Mouse (Mus musculus) common myeloid progenitor, adult 5-6 weeks (primary cell): ENCODE results near the gene Mysm1. TPM values are rescaled to one million over a fixed set of nuclear protein-coding genes. Genes with fewer than 3 reads are reported as not detected.

ENCODE experiments used
- ATAC-seq: replicated peaks from 2 replicates; pipeline ENCODE4 v1.8.0; 2016; ENCODE audit warnings: low read depth, mild to moderate bottlenecking, moderate TSS enrichment, inconsistent platforms; ENCODE audit not compliant: poor library complexity, severe bottlenecking
- total RNA-seq: library from RNA; stranded (forward); fragments of 200-1000, 187-1606 nt; gene quantifications from 2 replicates; pipeline ENCODE4 v1.2.3, GENCODE M21; 2017

The Mysm1 gene
- 50.8 and 53.1 TPM in 2 replicates for total RNA-seq

DNA sequence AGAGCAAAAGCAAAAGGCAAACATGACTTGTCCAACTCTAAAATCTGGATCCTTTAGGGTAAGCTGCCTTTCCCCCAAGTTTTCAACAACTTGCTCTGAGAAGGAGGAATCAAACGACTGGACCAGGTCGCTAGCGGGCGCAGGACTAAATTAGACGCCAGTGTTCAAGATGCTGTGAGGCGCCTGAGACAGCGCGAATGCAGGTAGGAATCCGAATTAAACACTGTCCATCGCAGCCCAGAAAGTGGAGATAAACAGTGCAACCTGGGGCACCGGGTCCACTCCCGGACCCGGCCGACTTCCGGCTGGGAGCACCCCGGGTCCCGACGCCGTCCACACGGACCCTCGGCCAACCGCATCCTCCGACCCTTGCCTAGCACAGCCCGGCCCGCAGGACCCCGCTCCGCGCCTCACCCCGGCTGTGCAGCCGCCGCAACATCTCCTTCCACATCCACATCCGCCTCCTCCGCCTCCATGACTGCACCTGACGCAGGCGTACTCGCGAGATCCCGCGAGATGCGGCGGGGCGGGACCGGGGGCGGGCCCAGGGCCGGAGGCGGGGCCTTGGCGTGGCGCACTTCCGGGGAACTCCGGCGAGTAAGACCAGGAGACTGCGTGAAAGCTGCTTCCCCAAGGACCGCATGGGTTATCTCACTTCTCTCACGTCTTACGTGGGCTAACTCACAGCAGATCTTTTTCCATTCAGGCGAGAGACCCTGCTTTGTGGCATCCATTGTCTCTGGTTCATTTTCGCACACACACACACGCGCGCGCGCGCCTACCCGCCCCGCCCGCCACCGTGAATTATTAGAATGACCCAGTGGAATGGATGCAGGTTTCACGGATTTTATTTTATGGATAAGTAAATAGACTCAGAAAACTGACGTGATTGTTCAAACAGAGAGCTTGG is at the start of gene Mysm1:
Mysm1 (minus strand) TSS at position 511 of the 910 bp plus-strand sequence.
- peak; percentile 96 for ATAC-seq

DNA sequence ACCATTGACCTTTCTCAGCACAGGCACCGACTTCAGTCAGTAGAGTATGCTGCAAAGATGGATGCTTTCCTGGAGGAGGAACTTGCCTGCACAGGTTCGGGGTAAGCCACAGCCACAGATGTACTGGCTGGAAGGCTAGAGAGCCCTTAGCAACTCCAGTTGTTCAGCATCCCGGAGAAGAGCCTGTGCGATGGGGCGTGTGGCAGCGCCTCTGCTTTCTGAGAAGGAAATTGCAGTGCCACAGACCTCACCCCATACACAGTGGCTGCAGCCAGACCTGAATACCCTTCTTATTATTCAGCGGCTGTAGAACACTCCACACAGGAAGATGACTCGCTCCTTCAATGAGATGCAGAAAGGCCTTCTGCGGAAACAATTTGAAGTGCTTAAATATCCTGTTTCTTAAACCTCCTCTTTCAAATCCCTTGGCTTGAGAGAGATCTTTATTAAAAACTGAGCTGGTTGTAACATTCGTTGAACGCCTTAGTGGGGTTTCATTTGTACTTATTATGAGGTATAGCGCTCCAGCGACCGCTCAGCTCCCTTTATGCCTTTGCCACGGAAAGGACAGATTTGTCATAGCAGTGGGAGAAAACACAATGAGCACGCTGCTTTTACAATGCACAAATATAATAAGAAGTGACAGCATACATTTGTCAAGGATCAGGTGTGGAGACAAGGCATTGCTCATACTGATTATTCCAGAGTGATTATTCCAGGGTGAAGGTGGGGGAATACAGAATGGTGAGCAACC is 47.1 kb upstream of the Mysm1 start:
- peak; percentile 39 for ATAC-seq

DNA sequence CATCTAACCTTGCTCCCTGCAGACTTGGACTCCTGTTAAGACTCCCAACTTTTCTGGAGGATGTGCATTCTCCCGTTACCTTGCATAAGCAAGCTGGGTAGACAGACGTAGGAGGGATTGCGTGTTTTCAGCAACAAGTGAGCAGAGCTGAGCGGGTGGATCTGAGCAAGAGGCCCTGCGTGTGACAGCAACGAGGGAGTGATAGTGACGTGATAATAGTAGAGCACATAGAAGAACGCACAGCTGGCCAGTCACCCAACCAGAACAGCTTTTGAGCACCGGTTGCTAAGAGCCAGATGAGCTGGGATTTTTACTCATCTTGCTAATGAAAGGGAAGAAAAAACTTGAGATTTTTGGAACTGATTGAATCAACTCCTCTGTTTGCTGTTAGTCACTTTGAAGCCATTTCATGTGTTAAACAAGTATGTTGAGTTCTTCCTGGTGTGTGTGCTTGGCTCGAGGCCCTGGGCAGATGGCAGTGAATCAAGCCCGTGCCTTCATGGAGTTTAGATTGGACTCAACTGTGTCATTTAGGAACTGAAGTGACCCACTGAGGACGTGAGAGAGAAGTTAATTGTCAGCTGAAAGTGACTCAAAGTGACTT is 44.6 kb upstream of the Mysm1 start:
- no peak for ATAC-seq

DNA sequence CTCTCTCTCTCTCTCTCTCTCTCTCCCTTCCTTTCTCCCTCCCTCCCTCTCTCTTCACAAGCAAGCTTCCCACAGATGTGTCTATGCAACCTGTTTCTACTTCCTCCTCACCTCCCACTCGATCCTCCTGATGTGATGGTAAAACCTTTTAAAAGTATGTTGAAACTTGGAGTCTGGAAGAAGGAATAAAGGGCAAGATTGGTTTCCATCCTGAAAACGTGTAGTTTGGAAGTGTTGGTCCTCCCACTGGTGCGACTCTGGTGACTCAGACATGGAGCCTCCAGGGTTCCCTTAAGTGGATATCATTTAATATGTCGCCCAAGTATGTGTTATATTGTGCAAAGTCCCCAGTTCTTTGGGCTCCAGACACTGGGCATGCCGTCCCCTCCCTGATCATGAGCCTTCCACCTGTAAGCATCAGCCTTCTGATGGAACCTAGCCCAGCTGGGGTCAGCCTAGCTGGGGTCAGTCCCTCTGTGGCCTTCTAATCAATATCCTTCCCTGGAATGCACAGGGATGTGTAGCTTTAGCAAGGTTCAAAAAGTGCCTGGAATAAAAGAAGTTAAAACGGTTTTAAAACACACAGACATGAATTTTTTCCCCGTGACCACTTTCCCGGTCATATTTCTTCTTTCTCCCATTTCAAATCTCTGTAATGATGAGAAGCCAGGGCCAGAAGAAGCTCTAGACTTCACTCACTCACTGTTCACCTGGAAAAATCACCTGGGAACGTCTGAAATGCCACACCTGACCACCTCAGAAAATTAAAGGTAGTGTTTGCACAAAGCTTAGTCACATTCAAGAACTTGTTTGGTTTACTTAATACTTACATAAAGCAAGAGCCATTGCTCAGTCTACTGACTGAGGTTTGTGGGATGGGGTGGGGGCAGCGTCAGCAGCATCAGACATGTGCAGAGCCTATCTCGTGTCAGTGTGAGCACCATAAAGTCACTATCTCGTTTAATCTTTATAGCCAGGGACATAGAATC is 43.0 kb upstream of the Mysm1 start:
- ATAC-seq: no peak

DNA sequence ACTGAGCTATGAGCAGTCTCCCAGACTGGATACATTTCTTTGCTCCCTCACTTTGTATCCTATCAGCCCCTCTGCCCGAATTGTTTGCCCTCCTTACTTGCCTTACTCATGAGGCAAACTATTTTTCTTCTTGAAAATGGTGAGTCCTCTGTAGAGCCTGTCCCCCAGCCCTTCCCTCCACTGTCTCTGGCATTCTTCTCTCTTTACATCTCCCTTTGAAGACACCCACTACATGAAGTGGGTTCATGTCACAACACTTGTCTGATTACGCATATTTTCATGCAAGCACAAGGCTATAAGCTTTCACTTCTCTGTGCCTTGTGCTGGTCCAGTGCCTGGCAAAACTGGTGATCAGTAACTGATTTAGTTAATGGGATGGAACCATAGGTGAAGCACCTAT is 41.3 kb upstream of the Mysm1 start:
- ATAC-seq: no peak

DNA sequence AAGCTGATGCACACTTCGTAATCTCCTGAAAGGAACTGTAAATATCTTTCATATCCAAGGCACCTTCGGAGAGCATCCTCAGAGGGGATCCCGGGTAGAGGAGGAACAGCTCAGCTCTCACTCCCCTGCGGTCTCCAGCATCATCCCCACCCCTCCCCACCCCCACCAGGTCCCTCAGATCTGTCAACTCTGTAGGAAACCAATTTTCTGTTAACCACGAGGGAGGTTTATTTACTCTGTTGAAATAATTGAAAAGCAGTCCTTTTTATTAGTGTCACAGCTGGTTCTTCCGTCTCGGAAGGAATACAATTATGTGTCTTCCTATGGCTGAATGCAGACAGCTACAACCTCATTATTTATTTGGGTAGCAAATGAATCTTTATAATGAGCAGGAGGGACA is 39.3 kb upstream of the Mysm1 start:
- no peak for ATAC-seq

DNA sequence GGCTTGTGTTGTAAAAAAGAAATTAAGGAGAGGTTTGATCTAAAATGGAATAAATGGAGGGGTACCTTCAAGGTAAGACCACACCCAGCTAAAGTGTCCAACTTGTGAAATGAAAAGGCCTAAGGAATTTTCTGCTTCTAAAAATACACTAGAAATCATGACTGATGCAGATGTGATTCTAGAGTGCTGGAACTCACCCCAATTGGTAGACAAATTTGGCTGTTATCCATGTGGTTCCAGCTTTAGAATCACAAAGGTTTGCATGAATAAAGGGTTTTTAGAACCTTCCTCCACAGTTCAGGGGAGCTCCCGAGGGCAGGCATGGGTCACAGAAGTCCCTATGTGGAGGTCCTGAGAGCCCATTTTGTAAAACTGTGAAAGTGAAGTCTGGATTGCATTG is 33.8 kb upstream of the Mysm1 start:
- no peak for ATAC-seq

DNA sequence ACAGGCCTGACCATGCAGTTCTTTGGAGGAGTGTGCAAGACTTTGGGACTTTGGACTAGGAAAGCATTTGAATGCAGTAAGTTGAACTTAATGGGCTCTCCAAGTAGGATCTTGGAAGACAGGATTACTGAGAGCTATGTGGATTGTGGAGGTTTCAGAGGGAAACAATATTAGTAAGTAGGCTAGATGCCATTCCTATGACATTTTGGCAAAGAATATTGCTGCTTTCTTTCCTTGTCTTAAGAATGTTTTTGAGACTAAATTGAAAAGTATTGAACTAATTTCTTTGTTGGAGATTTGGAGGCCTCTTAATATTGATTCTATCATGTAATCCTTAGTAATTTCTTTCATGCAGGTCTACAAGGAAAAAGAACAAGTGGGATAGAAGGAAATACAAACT is 33.4 kb upstream of the Mysm1 start:
- no peak for ATAC-seq

DNA sequence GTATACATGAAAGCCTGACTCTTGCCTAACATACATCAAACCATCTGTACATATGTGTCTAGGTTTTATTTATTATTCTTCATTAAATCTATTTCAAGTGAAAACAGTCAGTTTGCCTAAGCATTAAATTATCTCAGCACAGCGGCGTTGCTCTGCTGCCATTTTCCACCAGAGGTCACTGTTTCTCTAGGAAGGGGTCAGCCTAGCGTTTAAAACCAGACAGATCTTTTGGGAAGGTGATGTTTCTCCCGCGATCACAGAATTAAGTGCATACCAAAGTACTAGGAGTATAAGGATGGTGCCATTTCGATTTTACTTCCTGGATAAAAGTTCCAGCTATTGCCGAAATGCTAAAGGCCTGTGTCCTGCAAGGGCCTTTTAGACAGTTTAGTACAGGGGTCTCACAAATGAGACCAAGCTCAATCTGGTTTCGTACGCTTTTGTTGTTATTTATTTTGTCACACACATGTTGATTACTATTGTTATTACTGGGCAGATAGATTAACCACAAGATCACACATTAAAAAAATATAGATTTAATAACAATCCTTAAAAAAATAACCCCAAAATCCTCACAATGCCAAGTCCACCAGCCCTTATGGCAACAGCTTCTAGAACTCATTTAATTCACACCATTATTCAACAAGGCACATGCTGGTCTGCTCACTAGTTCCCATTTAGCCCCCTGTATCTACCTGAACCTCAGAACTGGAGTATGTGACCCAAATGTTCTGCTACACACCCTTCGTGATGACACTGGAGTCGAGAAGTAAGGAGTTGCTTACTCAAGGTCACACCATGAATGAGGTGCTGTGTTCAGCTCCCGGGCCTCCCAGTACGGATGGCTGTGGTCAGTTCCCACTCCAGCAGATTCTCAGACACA is 29.5 kb upstream of the Mysm1 start:
- peak; percentile 91 for ATAC-seq

DNA sequence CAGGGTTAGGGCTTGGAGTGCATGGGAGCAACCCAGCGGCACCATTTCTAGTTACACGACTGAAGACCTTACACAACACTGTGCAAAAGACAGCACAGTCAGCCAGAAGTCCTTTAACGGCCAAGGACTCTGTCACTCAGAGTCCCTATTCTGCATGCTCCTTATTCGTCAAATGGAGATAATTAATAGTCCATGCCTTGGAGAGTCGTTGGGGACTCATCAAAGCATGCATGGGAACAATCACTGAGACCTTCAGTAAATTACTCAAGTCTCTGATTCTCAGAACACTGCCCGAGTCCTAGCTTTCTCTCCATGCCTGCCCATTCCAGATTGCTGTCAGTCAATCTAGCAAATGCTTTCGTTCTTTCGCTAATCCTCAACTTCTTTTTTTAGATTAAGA is 28.9 kb upstream of the Mysm1 start:
- no peak for ATAC-seq

DNA sequence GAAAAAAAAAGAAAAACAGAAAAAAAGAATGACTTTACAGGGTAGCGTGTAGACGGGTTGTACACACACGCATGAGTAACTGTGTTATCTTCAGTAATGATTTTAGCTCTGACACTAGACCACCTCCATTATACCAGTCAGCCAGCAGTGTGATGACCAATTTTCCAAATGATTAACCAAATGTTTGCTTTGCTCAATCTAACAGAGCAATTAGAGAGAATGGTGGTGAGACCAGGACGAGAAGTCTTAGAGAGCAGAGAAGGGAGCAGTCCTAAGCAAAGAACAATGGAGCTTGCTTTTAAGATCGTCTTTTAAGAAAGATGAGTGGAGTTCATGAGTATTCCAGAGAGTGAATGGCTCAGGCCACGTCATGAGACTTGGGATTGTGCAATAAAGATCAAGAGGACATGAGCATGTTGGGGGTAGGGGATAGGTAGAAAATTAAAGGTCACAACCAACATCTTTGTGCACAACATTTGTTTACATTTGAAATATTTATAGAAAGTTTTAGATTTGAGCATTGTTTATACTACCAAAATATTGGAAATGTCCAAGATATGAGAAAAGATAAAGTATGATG is 26.4 kb upstream of the Mysm1 start:
- no peak for ATAC-seq

DNA sequence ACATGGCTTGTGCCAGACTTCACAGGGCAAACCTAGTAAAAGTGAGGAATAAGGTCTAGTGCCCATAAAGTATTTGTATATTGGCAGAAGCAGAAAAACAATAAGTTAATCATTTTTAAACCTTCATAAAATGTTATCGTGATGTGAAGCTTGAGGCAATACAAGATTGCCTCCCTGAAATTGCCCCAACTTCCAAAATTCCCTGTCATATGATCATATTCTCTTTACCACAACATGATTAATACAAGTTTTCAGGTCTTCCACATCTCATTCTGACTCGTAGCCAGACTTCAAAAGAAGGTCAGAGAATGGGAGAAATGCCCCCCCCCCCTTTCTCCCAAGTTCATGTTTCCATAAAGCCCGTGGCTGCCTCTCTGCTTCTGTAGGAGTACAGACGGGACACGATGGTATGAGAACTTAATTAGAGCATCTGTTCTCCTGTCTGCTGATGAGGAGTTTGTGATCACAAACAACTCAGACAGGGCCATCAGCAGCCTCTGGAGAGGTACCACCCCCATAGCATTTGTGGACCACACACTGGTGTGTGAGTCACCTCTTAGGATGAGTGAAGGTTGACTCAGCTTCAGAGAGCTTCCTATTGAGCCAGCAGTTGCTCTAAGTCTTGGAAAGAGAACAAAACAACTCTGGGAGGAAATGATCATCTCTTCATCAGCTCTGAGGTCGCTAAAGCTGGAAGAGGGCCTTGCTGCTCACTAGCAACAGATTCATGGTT is 22.3 kb upstream of the Mysm1 start:
- ATAC-seq: no peak

DNA sequence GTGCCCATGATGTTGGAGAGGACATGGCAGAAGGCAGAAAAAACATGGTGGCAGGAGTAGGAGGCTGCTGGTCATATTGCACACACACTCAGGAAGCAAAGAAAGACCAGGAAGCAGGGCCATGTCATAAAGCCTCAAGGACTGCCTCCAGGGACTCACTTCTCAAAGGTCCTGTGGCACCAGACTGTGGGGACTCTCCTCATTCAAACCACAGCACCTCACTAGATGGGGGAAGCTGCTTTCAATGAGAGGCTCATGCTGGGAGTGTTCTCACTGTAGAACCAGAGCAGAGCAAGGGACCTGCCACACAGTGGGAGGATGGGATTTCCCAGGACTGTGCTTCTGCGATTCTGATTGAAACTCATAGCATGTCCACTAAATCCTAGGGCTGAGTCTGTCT is 21.2 kb upstream of the Mysm1 start:
- ATAC-seq: no peak

DNA sequence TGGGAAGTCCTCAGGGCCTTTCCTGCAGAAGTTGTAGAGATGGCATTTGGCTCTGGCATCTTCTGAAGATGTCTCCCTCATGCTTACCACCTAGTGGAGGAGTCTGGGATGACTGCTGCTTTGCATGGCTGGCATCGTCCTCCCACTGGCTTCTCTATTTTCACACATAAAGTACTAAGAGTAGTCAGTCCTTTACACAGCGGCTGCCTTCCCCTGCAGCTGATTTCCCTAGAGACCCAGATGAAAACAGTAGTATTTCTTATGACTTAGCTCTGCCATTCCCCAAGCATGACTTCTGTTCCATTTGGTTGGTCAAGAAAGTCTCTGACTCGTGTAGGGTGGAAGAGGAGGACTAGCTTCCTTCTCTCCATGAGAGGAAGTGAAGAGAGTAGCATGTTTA is 20.3 kb upstream of the Mysm1 start:
- ATAC-seq: peak; percentile 93

DNA sequence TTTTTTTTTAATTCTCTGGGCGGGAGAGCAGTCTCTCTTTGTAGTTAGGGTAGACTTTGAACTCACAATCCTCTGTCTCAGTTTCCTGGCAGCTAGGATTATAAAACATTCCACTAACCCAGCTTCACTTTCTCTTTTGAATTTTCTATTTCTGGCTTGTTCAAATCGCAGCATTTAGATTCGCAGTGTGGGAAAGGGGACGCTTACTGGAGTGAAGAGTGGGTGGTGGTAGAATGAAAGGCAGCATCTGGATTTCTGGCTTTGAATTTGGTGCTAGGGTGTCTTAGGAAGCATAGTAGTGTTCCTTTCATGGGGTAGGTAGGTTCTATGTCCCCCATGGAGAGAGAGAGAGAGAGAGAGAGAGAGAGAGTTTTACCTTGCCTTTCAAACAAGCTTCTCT is 17.0 kb upstream of the Mysm1 start:
- ATAC-seq: no peak

DNA sequence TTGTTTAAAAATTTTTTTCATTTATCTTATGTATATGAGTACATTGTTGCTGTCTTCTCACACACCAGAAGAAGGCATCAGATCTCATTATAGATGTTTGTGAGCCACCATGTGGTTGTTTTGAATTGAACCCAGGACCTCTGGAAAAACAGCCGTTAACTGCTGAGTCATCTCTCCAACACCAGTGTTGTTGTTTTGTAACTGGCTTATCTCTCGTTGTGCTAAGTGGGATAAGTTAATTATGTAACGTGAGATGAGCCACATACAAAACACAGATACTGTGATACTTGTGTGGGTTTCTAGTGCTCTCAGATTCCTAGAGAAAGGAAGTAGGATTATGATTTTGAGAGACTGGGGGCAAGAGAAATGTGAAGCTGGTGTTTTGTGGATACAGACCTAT is 11.3 kb upstream of the Mysm1 start:
- ATAC-seq: no peak

DNA sequence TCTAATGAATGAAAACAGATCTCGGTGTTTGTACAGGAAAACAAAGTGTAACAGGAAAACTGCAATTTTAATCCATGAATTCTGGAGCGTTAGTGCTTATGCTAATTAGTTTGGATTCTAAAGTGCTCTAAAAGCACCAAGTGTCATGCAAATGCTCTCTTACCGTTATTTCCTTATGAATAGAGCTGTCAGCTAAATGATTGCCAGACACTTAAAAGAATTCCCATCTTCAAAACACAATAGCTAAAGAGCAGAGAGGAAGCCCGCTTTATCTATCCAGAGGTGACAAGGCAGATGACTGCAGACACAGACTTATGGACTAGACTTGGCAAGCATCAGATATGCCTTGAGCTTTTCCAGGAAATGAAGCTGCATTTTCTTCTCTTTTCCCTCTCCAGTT is 8.8 kb upstream of the Mysm1 start:
- no peak for ATAC-seq

DNA sequence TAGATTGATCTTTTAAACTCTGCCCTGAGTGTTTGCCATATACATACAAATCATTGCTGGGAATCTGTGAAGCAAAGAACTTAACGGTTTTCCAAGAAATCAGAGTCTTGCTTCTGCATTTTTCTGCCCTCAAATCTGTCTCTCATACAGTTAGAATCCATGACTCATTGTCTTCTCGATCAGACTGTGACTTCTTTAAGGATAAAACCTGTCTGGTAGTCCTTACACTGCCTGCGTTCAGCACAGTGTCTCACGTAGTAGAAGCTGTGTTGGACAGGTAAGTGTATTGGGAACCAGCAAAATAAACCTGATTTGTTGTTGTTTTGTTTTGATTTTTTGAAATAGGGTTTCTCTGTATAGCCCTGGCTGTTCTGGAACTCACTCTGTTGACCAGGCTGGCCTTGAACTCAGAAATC is 608 bp upstream of the Mysm1 start:
- 0 out of 2 replicates have a peak, but pooled peaks have one; percentile 8 for ATAC-seq
